Mouse (Mus musculus) cerebellum, adult 2 months (tissue): ENCODE measurements around the gene Vmn1r4. TPM values are rescaled to one million over a fixed set of nuclear protein-coding genes. Genes with fewer than 3 reads are reported as not detected.

Experiments
- DNase-seq, 2 experiments: peaks; one replicate each; pipeline ENCODE4 v3.0.0; 2021
- H3K27ac ChIP-seq: fragments of 200-500 bp; 2 replicates; pipeline ENCODE4 v1.5.1; 2012; ENCODE audit warnings: low read length, control low read depth, inconsistent platforms; ENCODE audit not compliant: insufficient read depth
- H3K27me3 ChIP-seq: fragments of 200-500 bp; 2 replicates; pipeline ENCODE4 v1.6.1; 2012; ENCODE audit warnings: inconsistent platforms, mild to moderate bottlenecking, low read length, moderate library complexity; ENCODE audit not compliant: control insufficient read depth, insufficient read depth
- H3K4me1 ChIP-seq: fragments of 200-500 bp; 2 replicates; pipeline ENCODE4 v1.6.1; 2011; ENCODE audit warnings: low read length; ENCODE audit not compliant: control insufficient read depth, insufficient read depth
- H3K4me3 ChIP-seq: fragments of 200-500 bp; replicated peaks from 2 replicates; pipeline ENCODE3; 2011; ENCODE audit warnings: mild to moderate bottlenecking, low read depth, low read length, control low read depth; ENCODE audit not compliant: insufficient read depth
- CTCF ChIP-seq: fragments of 200-500 bp; IDR thresholded peaks from 2 replicates; pipeline ENCODE4 v1.5.1; 2011; ENCODE audit warnings: low read depth, mild to moderate bottlenecking, control low read depth, low read length, moderate library complexity, borderline replicate concordance; ENCODE audit not compliant: insufficient read depth
- POLR2A ChIP-seq: fragments of 200-500 bp; IDR thresholded peaks from 2 replicates; pipeline ENCODE4 v1.6.1; 2011; ENCODE audit warnings: low read length, control low read depth, borderline replicate concordance; ENCODE audit not compliant: insufficient read depth
- WGBS: fragments of 180-500 bp; shearing (Covaris S2); methylation state at CpG from one replicate; pipeline ENCODE4 v1.1.7; 2018; 5-methylcytosine and 5-hydroxymethylcytosine counted together
- polyA plus RNA-seq: library from polyadenylated mRNA; depleted of rRNA; stranded (reverse); fragments of >200 nt; gene quantifications from 2 replicates; pipeline ENCODE4 v1.2.3, GENCODE M21; 2012

The Vmn1r4 gene
- polyA plus RNA-seq, 1 experiment: 0.59 TPM

DNA sequence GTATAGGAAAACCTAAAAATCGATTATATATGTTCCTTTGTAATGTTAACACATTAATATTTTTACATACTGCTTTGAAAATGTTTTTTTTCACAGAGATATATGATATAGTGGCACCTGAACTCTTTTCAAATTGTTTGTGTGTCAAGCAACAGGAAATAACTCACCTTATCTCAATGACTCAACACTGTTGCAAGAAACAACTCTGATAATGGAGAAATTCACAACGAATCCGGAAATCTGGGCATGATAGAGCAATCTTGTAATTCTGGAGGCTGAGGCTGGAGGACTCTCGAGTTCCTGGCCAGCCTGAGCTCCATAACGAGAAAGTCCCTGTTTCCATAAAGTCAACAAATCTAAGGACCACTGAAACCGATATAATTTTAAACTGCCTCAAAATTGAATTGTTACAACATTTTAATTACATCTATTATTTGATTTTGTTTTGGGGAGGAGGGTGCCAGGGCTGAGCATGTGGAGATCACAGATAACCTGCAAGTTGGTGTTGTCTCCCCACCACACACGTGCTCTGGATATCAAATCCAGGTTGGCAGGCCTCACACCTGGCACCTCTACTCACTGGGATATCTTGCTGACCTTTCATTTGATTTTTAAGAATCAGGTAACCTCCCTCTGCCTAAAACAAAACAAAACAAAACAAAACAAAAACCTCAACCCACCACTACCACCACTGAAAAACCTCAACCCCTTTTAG lies 4.3 kb upstream of the Vmn1r4 start:
- 86% methylated on average over 7 of the region's 7 CpGs for WGBS
- no peak for DNase-seq
- TF ChIP-seq POLR2A (no peak), CTCF (no peak)
- no peak overlapping the region for H3K4me3 ChIP-seq
- no peaks in the 10 kb centered on the region for H3K27me3 ChIP-seq
- no peak overlapping the region for H3K27ac ChIP-seq
- H3K4me1 ChIP-seq: no peaks in the 10 kb centered on the region; the same call in 1 of the 2 replicates

DNA sequence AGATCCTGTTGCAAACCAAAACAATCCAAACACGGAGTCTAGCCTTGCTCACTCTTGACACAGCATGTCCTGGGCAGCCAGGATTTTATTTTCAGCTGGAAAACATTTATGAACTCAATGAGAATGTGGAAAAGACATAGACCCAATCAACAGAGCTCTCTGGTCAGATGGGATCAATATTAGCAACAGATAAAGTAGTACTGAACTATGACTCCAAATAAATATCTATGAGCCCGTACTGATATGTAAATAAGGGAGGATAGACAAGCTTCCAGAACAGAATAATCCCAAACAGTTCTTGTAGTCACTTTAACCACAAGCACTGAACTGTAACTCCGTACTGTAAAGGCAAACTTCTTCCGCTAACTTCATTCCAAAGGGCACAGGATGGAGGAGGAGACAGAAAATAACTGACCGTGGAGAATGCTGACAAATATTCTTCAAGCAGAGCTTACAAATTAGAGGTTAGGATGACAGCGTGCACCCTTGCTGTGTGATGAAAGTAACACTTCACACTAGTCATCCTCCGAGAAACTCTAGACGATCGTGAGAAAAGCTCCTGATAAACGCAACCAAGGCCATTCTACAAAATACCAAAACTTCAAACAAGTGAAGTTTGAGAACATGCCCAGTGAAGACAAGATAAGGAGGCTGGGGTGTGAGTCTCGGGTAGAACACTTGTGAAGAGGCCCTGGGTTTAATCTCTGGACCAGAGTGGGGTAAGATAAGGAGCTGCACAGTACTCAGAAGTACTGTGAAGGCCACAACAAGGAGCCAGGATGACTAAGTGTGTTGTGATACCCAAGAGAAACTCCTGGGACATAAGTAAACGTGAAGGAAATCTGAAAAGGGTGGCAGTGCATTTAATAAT lies 3.4 kb upstream of the Vmn1r4 start:
- H3K27me3 ChIP-seq: no peaks in the 10 kb centered on the region
- H3K4me1 ChIP-seq: no peaks in the 10 kb centered on the region; the same call in 1 of the 2 replicates
- TF ChIP-seq POLR2A (no peak), CTCF (no peak)
- WGBS: 70% methylated on average over 12 of the region's 12 CpGs
- H3K27ac ChIP-seq: no peak overlapping the region
- H3K4me3 ChIP-seq: no peak overlapping the region
- DNase-seq: no peak

DNA sequence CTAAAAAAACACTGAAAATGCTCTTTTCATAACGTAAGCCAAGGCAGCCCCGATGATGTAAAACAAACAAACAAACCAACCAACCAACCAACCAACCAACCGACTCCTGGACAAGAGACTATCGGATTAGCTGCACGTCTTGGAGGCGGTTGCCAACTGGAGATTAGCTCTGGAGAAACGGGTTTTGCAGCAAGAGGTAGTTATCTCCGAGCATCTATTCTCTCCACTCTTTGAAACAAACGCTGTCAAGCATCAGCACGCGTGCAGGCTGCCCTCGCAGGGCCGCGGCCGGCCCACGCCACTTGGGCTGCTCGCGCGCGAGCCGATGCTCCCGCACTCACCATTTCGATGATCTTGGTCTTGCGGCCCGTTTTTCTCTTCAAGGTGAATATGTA lies 487 bp upstream of the Vmn1r4 start:
- H3K27ac ChIP-seq: peak overlapping the region; percentile 58
- peak overlapping the region; percentile 85 for H3K4me3 ChIP-seq
- no peaks in the 10 kb centered on the region for H3K27me3 ChIP-seq
- no peak for DNase-seq
- TF ChIP-seq CTCF (no peak), POLR2A (no peak)
- WGBS: 1% methylated on average over 25 of the region's 25 CpGs
- no peaks in the 10 kb centered on the region; the same call in 1 of the 2 replicates for H3K4me1 ChIP-seq

- Histone ChIP-seq H3K4me1 (no peaks in the 10 kb centered on the region), H3K4me3 (no peak overlapping the region), H3K27ac (no peak overlapping the region), H3K27me3 (no peaks in the 10 kb centered on the region)
- DNase-seq: no peak
- WGBS: 73% methylated on average over 4 of the region's 4 CpGs
- no peak for TF ChIP-seq POLR2A
- no peak for TF ChIP-seq CTCF
Observed at GRCm38 (mm10) chr6:56931648-56932415, 8.0 kb downstream of the Vmn1r4 start.

DNA sequence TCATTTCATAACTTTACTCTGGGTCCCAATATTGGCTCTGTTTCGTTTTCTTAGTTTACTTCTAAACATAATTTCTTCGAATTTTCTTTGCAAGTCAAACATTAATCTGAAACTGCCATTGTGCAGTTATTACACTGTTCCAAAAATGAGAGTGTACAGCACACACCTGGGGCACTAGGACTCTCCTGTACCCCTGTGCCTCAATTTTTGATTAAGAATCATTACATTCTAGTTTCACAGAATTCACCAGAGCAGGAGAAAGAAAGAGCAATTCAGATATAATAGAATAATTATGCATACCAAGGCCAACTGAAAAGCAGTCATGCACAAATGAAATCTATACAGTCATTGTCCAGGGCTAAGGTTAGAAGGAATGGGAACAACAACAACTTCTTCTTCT lies 8.6 kb downstream of the Vmn1r4 start:
- Histone ChIP-seq H3K27ac (no peak overlapping the region), H3K4me1 (no peaks in the 10 kb centered on the region), H3K4me3 (no peak overlapping the region), H3K27me3 (no peaks in the 10 kb centered on the region)
- TF ChIP-seq CTCF (no peak), POLR2A (no peak)
- WGBS: 63% methylated on average over 2 of the region's 2 CpGs
- DNase-seq: no peak

- Histone ChIP-seq H3K27me3 (no peaks in the 10 kb centered on the region), H3K4me1 (no peaks in the 10 kb centered on the region), H3K27ac (no peak overlapping the region), H3K4me3 (no peak overlapping the region)
- no peak for DNase-seq
- TF ChIP-seq POLR2A: no peak
- no peak for TF ChIP-seq CTCF
- 89% methylated on average over 4 of the region's 4 CpGs for WGBS
Observed at GRCm38 (mm10) chr6:56934366-56934765, 10.6 kb downstream of the Vmn1r4 start.

DNA sequence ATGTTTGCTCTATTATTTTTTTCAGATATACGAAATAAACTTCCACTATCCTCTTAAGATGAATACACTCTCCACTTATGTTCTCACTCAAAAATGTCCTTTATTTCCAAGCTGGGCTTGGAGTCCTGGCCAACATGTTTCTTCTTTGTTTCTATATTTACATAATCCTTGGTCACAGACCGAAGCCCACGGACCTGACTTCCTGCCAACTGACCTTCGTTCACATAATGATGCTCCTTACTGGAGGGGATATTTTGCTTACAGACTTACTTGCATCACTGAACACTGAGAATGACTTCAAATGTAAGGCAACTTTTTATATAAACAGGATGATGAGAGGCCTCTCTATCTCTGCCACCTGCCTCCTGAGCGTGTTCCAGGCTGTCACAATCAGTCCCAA lies 32.6 kb downstream of the Vmn1r4 start:
- Histone ChIP-seq H3K27ac (no peak overlapping the region), H3K27me3 (no peaks in the 10 kb centered on the region), H3K4me3 (no peak overlapping the region), H3K4me1 (no peaks in the 10 kb centered on the region)
- no peak for DNase-seq
- 31% methylated on average over 5 of the region's 5 CpGs for WGBS
- TF ChIP-seq POLR2A: no peak

DNA sequence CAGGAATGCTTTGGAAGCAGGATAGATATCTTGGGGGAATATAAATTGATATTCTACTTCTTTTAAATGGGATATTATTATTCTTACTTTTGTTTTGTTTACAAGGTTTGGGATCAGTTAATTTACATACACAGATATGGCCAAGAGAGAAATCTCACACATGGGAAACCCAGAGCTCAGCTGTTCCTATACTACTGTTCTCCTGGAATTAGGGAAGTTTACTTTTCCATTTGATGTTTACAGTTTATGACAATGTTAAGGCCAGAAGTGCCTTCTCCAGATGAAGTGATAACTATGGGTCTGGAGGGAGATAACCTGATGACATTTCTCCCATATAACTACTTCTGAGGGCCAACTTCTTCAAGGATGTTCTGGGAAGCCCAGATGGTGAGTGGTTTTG lies 46.2 kb downstream of the Vmn1r4 start, which contains the start of gene Vmn1r5:
Vmn1r5 (plus strand) TSS at position 301 of the 400 bp plus-strand sequence.
- H3K27me3 ChIP-seq: no peaks in the 10 kb centered on the region
- no peak within 1 kb of the TSS for H3K4me3 ChIP-seq
- H3K27ac ChIP-seq: no peak within 1 kb of the TSS

More for the DNA sequence above, 46.2 kb downstream of the Vmn1r4 start, which contains the start of gene Vmn1r5:
- no peak for DNase-seq
- no peaks in the 10 kb centered on the region for H3K4me1 ChIP-seq
- TF ChIP-seq POLR2A (no peak), CTCF (no peak)
